Mouse (Mus musculus) granulocyte monocyte progenitor cell, adult 5-6 weeks (primary cell): ENCODE data around the gene Etnk2. TPM values are rescaled to one million over a fixed set of nuclear protein-coding genes. Genes with fewer than 3 reads are reported as not detected.

Experiments
- total RNA-seq, 2 experiments: library from RNA; stranded (forward) in 1 of 2; stranded (reverse) in 1 of 2; fragments of 200-712, 200-1000 nt in 1 of 2; fragments of >200 nt in 1 of 2; fragmentation: Nextera tagmentation in 1 of 2; gene quantifications; 2 replicates each; pipeline ENCODE4 v1.2.3; 2014 to 2017

Gene Etnk2
- total RNA-seq, 2 experiments from 2014 or later: not detected

Other genes starting within 250 kb of the Etnk2 start
- gene Ppp1r15b, start 232.4 kb upstream of the Etnk2 start, total RNA-seq (2014; fragmentation: Nextera tagmentation): 52.3 and 53.9 TPM in 2 replicates
- gene Ppp1r15b, start 232.4 kb upstream of the Etnk2 start, total RNA-seq (2017): 75.7 and 78.5 TPM in 2 replicates
- 0.32 and 1.7 TPM in 2 replicates for gene Plekha6, start 199.4 kb upstream of the Etnk2 start, total RNA-seq (2014; fragmentation: Nextera tagmentation)
- 0.65 TPM in 1 of 2 replicates, not detected in the other for gene Plekha6, start 199.4 kb upstream of the Etnk2 start, total RNA-seq (2017)
- not detected in 2 replicates for gene Golt1a, start 53.8 kb upstream of the Etnk2 start, total RNA-seq (2014; fragmentation: Nextera tagmentation)
- gene Golt1a, start 53.8 kb upstream of the Etnk2 start, total RNA-seq (2017): not detected in 2 replicates
- not detected in 2 replicates for gene Kiss1, start 41.7 kb upstream of the Etnk2 start, total RNA-seq (2014; fragmentation: Nextera tagmentation)
- gene Kiss1, start 41.7 kb upstream of the Etnk2 start, total RNA-seq (2017): not detected in 2 replicates
- not detected in 2 replicates for gene Ren1, start 13.1 kb upstream of the Etnk2 start, total RNA-seq (2014; fragmentation: Nextera tagmentation)
- gene Ren1, start 13.1 kb upstream of the Etnk2 start, total RNA-seq (2017): not detected in 2 replicates
- 2.9 and 4.2 TPM in 2 replicates for gene Sox13, start 60.8 kb downstream of the Etnk2 start, total RNA-seq (2014; fragmentation: Nextera tagmentation)
- gene Sox13, start 60.8 kb downstream of the Etnk2 start, total RNA-seq (2017): 1.7 and 4.8 TPM in 2 replicates
- gene Snrpe, start 246.7 kb downstream of the Etnk2 start, total RNA-seq (2014; fragmentation: Nextera tagmentation): 594 and 635 TPM in 2 replicates
- 399 and 577 TPM in 2 replicates for gene Snrpe, start 246.7 kb downstream of the Etnk2 start, total RNA-seq (2017)